Mouse (Mus musculus): ENCODE measurements around the gene Nlgn2. TPM values are rescaled to one million over a fixed set of nuclear protein-coding genes. Genes with fewer than 3 reads are reported as not detected.

Nlgn2 gene
- total RNA-seq, 2 experiments from 2014 or later, result 3.8 to 7.9 TPM

GRCm38 (mm10) chr11:69800392-69801197 lies 37.0 kb downstream of the Nlgn2 start:
- no peak for ATAC-seq (replicated peaks; ENCODE audit: low FRiP score, low TSS enrichment, poor library complexity, severe bottlenecking)

DNA sequence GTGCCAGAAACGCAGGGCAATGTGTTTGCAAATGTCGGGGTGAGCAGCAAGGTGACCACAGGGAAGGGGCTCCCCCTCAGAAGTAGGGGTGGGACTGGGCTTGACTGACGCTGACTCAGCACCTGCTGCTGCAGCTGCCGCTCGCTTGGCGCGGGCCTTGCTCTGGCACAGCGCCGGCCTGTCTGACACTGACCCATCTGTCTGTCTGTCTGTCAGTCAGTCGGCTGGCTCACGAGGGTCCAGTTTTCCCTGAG lies 37.5 kb downstream of the Nlgn2 start:
- ATAC-seq (replicated peaks; ENCODE audit: low FRiP score, low TSS enrichment, poor library complexity, severe bottlenecking), result no peak

- ATAC-seq (replicated peaks; ENCODE audit: low FRiP score, low TSS enrichment, poor library complexity, severe bottlenecking), result no peak
Observed at GRCm38 (mm10) chr11:69799394-69800137, 38.0 kb downstream of the Nlgn2 start.

DNA sequence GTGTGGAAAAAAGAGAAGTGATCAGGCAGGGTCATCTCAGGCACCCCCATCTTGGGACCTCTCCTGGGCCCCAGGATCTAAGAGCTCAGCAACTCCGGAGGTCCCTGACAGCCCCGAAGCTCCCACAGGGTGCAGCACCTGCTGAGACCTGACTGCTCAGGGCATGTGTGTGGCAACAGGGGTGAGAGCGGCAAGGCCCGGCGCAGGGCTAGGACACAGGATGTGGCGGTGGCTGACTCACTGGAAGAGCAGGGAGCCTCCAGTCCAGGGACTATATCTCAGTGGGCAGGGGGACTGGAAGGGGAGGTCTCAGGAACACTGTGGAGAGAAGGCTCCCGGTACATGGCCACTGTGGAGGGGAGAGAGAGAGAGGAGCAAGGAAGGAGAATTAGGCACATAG lies 39.7 kb downstream of the Nlgn2 start:
- no peak for ATAC-seq (replicated peaks; ENCODE audit: low FRiP score, low TSS enrichment, poor library complexity, severe bottlenecking)

DNA sequence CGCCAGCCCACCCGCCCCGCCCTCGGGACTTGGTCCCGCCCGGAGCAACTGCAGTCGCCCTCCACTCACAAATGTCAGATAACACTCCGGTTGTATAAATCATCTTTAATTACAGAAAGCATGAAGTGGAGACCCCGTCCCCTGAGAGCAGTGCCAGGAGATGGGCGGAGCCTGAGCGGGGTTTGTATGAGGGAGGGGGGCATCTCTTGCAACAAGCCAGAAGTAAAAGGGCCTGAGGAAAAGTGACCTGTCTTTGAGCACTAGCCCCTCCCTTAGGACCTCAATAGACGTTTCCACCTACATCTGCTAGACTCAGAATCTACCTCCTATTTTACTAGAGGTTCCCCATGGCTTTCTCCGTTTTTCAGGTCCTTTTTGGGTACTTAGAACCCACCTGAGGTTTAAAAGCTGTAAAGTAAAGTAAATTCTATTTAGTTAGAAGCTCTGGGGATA lies 41.6 kb downstream of the Nlgn2 start:
- no peak for ATAC-seq (replicated peaks; ENCODE audit: low FRiP score, low TSS enrichment, poor library complexity, severe bottlenecking)

- ATAC-seq (replicated peaks; ENCODE audit: low FRiP score, low TSS enrichment, poor library complexity, severe bottlenecking), result peak; percentile 99
Observed at GRCm38 (mm10) chr11:69795168-69795982, 42.2 kb downstream of the Nlgn2 start, which contains the start of gene Chrnb1. Gene Chrnb1 (minus strand): TSS chr11:69795943.

DNA sequence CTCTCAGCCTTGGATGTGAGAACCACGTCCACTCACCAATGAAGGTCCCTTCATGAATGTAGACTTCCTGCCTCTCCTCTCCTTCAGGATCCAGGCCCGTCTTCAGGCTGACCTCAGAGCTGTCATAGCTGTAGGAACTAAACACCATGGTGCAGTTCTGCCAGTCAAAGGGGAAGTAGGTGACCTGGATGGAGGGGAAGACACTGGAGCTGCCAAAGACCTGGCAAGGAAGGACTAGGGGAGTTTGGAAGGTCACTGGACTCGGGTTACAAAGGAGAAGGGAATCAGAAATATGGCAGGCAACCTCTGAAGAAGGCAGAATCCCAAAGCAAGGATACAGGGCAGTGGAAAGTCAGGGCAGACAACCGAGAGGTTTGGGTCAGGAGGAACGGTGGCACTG lies 44.2 kb downstream of the Nlgn2 start:
- no peak for ATAC-seq (replicated peaks; ENCODE audit: low FRiP score, low TSS enrichment, poor library complexity, severe bottlenecking)

DNA sequence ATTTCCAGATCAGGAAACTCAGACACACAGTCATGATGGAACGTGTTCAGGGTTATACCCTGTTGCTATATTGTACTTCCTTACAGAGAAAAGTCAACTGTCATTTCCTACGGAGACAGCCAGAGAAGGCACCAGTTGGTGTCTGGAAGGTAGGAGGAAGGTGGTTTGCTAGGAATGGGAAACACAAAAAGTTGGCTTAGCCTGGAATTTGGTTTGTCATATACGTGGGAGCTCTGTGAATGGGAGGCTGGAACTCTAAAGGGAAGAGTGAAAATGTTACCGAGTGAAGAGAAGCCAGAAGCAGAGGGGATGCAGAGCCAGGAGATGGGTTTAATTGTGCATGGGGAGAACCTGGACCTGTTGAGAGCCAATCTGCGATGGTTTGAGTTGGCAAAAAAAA lies 46.2 kb downstream of the Nlgn2 start:
- ATAC-seq (replicated peaks; ENCODE audit: low FRiP score, low TSS enrichment, poor library complexity, severe bottlenecking), result no peak

DNA sequence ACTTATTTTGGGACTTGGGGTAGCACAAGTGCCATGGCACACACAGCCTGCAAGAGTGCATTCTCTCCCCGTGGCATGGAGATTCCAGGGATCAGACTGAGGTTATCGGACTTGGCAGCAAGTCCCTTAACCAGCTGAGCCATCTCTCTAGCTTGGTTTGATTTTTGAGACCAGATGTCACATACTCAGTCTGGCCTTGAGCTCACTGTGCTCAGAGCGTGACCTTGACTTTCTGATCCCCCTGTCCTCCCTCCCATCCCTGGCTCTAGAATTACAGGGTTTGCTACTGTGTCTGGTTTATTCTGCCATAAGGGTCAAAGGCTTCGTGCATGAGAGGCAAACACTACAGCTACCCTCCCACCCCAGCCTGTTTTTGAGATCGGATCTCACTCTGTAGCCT lies 48.2 kb downstream of the Nlgn2 start:
- no peak for ATAC-seq (replicated peaks; ENCODE audit: low FRiP score, low TSS enrichment, poor library complexity, severe bottlenecking)

DNA sequence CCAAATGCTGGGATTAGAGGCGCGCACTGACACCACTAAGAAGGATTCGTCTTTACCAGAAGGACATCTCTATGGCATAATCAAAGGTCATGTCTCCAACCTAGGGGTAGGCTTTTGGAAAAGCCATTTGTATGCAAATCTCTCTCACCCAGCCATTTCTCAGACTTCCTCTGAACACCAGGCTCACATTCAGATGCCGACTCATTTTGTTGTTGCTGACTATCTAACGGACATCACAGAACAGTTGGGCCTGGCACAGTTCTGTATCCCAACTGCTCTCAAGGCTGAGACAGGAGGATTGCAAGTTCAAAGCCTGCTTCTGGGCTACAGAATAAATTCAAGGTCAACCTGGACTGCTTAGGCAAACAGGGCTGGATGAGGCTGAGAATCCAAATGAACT lies 50.3 kb downstream of the Nlgn2 start:
- ATAC-seq (replicated peaks; ENCODE audit: low FRiP score, low TSS enrichment, poor library complexity, severe bottlenecking), result no peak

DNA sequence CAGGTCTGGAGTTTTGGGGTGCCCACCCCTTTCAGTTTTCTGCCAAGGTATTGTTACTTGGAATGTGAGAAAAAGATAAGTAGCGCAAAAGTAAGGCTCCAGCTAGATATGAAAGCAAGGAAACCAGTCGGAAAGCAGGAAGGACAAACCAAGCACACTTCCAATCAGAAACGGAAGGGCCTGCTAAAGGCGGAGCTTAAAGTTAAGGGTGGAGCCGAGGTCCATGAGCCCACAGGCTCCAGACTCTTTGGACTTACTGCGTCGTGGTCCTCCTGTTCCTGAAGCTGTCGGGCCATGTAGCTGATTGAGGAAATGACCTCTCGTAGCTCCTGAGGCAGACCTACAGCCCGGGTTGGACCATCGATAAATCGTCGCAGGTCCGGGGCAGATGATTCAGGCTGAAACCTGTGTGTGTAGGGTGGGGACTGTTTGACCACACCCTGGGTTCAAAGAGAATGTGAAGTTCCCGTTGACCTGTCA lies 52.8 kb downstream of the Nlgn2 start:
- ATAC-seq (replicated peaks; ENCODE audit: low FRiP score, low TSS enrichment, poor library complexity, severe bottlenecking), result peak; percentile 94

DNA sequence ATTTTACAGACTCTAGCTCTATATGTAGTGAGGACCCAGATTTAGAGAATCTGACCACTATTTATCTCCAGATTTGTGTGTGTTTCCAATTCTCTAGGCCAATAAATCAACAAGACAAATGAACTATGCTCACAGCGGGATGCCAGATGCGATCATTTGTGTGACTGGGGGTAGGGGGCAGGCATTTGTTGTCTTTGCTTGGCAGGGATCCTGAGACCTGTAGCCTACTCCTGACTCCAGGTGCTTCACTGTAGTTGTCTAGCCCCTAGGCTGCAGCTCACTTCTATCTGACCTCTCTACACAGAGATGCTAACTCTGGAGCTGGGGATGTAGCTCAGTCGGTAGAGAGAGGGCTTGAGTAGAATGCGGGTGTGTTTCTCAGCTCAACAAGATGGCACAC lies 55.8 kb downstream of the Nlgn2 start:
- ATAC-seq (replicated peaks; ENCODE audit: low FRiP score, low TSS enrichment, poor library complexity, severe bottlenecking), result no peak

- ATAC-seq (replicated peaks; ENCODE audit: low FRiP score, low TSS enrichment, poor library complexity, severe bottlenecking), result no peak
Observed at GRCm38 (mm10) chr11:69778985-69779384, 58.6 kb downstream of the Nlgn2 start.

- no peak for ATAC-seq (replicated peaks; ENCODE audit: low FRiP score, low TSS enrichment, poor library complexity, severe bottlenecking)
Observed at GRCm38 (mm10) chr11:69778258-69778982, 59.2 kb downstream of the Nlgn2 start.

GRCm38 (mm10) chr11:69777504-69778257 lies 59.9 kb downstream of the Nlgn2 start:
- no peak for ATAC-seq (replicated peaks; ENCODE audit: low FRiP score, low TSS enrichment, poor library complexity, severe bottlenecking)

DNA sequence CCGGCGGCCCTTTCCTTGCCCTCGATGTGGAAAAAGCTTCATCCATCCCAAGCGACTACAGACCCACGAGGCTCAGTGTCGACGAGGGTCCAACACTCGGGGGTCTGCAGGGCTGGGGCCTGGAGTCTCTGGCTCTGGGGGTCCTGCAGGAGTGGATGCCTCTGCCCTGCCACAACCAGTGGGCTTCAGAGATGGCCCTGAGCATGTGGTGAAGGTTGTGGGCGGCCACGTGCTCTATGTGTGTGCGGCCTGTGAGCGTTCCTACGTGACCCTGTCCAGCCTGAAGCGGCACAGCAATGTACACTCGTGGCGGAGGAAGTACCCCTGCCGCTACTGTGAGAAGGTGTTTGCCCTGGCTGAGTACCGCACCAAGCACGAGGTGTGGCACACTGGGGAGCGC lies 61.1 kb downstream of the Nlgn2 start:
- no peak for ATAC-seq (replicated peaks; ENCODE audit: low FRiP score, low TSS enrichment, poor library complexity, severe bottlenecking)

DNA sequence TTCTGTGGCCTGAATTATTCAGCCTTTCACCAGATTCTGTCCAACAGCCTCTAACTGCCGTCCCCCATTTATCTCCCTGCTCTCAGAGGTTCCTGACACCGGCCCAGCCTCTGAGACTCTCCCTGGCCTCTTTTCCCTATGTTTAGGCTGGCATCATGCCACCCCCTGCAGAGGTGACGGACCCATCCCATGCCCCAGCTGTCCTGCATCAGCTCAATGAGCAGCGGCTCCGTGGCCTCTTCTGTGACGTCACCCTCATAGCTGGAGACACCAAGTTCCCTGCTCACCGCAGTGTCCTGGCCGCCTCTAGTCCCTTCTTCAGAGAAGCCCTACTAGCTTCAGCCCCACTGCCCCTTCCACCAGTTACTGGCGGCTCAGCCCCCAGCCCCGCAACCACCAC lies 61.9 kb downstream of the Nlgn2 start:
- ATAC-seq (replicated peaks; ENCODE audit: low FRiP score, low TSS enrichment, poor library complexity, severe bottlenecking), result no peak

- no peak for ATAC-seq (replicated peaks; ENCODE audit: low FRiP score, low TSS enrichment, poor library complexity, severe bottlenecking)
Observed at GRCm38 (mm10) chr11:69774961-69775360, 62.6 kb downstream of the Nlgn2 start.

Data from megakaryocyte-erythroid progenitor cell, adult 5-6 weeks (primary cell).